Mouse (Mus musculus) midbrain, embryonic 10.5 days (tissue): ENCODE data around the gene Ackr3. TPM values are rescaled to one million over a fixed set of nuclear protein-coding genes. Genes with fewer than 3 reads are reported as not detected.

Source experiments
- DNase-seq: peaks from one replicate; pipeline ENCODE4 v3.0.0-alpha.2; 2017; ENCODE audit warnings: low spot score
- H3K27ac ChIP-seq: fragments of 300-500 bp; sonication (generic); replicated peaks from 2 replicates; pipeline ENCODE4 v1.5.1; 2016; ENCODE audit warnings: mild to moderate bottlenecking
- H3K27me3 ChIP-seq: fragments of 300-500 bp; sonication (generic); 2 replicates; pipeline ENCODE4 v1.6.1; 2016; ENCODE audit warnings: low read depth, mild to moderate bottlenecking; ENCODE audit not compliant: poor library complexity, severe bottlenecking
- H3K36me3 ChIP-seq: fragments of 300-500 bp; sonication (generic); 2 replicates; pipeline ENCODE4 v1.6.1; 2016; ENCODE audit warnings: mild to moderate bottlenecking, moderate library complexity
- H3K4me1 ChIP-seq: fragments of 300-500 bp; sonication (generic); 2 replicates; pipeline ENCODE4 v1.6.1; 2016
- H3K4me3 ChIP-seq: fragments of 300-500 bp; sonication (generic); 2 replicates; pipeline ENCODE4 v1.5.1; 2016; ENCODE audit warnings: mild to moderate bottlenecking, moderate library complexity
- H3K9me3 ChIP-seq: fragments of 300-500 bp; sonication (generic); replicated peaks from 2 replicates; pipeline ENCODE4 v1.6.1; 2016; ENCODE audit warnings: mild to moderate bottlenecking
- WGBS: fragments of 180-500 bp; shearing (Covaris S2); methylation state at CpG from one replicate; pipeline ENCODE4 v1.1.7; 2016; 5-methylcytosine and 5-hydroxymethylcytosine counted together
- polyA plus RNA-seq: library from polyadenylated mRNA; unstranded; fragments of >200 nt; fragmentation: Nextera tagmentation; extraction: Ambion mirVana; gene quantifications from 2 replicates; pipeline ENCODE4 v1.2.1, GENCODE M21; 2016

Gene Ackr3
- 26.3 and 30.9 TPM in 2 replicates for polyA plus RNA-seq

- H3K27ac ChIP-seq, result peak within 1 kb of the TSS; percentile 91
- H3K4me3 ChIP-seq, result peak within 1 kb of the TSS; percentile 70
- H3K27me3 ChIP-seq, result peaks cover 26% of the 10 kb centered on the region
- H3K36me3 ChIP-seq, result peaks cover 4% of the 10 kb centered on the region; the same call in 1 of the 2 replicates
- peaks cover 71% of the 10 kb centered on the region for H3K4me1 ChIP-seq
- WGBS, result under 1% methylated on average over 19 of the region's 19 CpGs
- H3K9me3 ChIP-seq, result no peaks in the 10 kb centered on the region
- peak; percentile 88 for DNase-seq
Observed at GRCm38 (mm10) chr1:90203783-90204690, at the start of gene Ackr3. Gene Ackr3, plus strand, starts transcription at chr1:90203980.

- peaks cover 30% of the 10 kb centered on the region for H3K4me1 ChIP-seq
- no peak overlapping the region for H3K4me3 ChIP-seq
- WGBS, result 80% methylated on average over 7 of the region's 7 CpGs
- no peaks in the 10 kb centered on the region for H3K9me3 ChIP-seq
- H3K27me3 ChIP-seq, result peaks cover 10% of the 10 kb centered on the region
- no peak for DNase-seq
- 0 out of 2 replicates have a peak overlapping the region, but pooled peaks have one; percentile 10 for H3K27ac ChIP-seq
- no peaks in the 10 kb centered on the region for H3K36me3 ChIP-seq
Observed at GRCm38 (mm10) chr1:90156589-90156988, 47.2 kb upstream of the Ackr3 start.

- peak; percentile 25 for DNase-seq
- no peaks in the 10 kb centered on the region for H3K9me3 ChIP-seq
- H3K4me3 ChIP-seq, result no peak overlapping the region
- H3K27me3 ChIP-seq, result no peaks in the 10 kb centered on the region; the same call in 1 of the 2 replicates
- no peaks in the 10 kb centered on the region for H3K36me3 ChIP-seq
- peak overlapping the region; percentile 49; the same call in 1 of the 2 replicates for H3K27ac ChIP-seq
- WGBS, result 39% methylated on average over 13 of the region's 13 CpGs
- peaks cover 28% of the 10 kb centered on the region for H3K4me1 ChIP-seq
Observed at GRCm38 (mm10) chr1:90159927-90160326, 43.9 kb upstream of the Ackr3 start.

- no peaks in the 10 kb centered on the region; the same call in 1 of the 2 replicates for H3K27me3 ChIP-seq
- no peaks in the 10 kb centered on the region for H3K9me3 ChIP-seq
- peaks cover 28% of the 10 kb centered on the region for H3K4me1 ChIP-seq
- H3K27ac ChIP-seq, result peak overlapping the region; percentile 18
- no peak overlapping the region for H3K4me3 ChIP-seq
- 91% methylated on average over 6 of the region's 6 CpGs for WGBS
- H3K36me3 ChIP-seq, result no peaks in the 10 kb centered on the region
- DNase-seq, result no peak
Observed at GRCm38 (mm10) chr1:90161623-90162022, 42.2 kb upstream of the Ackr3 start.

GRCm38 (mm10) chr1:90162379-90162857, 41.4 kb upstream of the Ackr3 start:
- Histone ChIP-seq H3K4me1 (peaks cover 28% of the 10 kb centered on the region), H3K27me3 (no peaks in the 10 kb centered on the region; the same call in 1 of the 2 replicates), H3K36me3 (no peaks in the 10 kb centered on the region), H3K27ac (peak overlapping the region; percentile 18), H3K4me3 (no peak overlapping the region), H3K9me3 (no peaks in the 10 kb centered on the region)
- no peak for DNase-seq
- 70% methylated on average over 13 of the region's 13 CpGs for WGBS

GRCm38 (mm10) chr1:90163161-90163560, 40.6 kb upstream of the Ackr3 start:
- Histone ChIP-seq H3K4me1 (peaks cover 28% of the 10 kb centered on the region), H3K36me3 (no peaks in the 10 kb centered on the region), H3K27me3 (no peaks in the 10 kb centered on the region; the same call in 1 of the 2 replicates), H3K4me3 (no peak overlapping the region), H3K27ac (peak overlapping the region; percentile 18; the same call in 1 of the 2 replicates), H3K9me3 (no peaks in the 10 kb centered on the region)
- WGBS, result 87% methylated on average over 7 of the region's 7 CpGs
- no peak for DNase-seq

GRCm38 (mm10) chr1:90164319-90164718, 39.5 kb upstream of the Ackr3 start:
- no peak overlapping the region for H3K4me3 ChIP-seq
- H3K27ac ChIP-seq, result peak overlapping the region; percentile 68
- no peaks in the 10 kb centered on the region for H3K9me3 ChIP-seq
- 33% methylated on average over 3 of the region's 3 CpGs for WGBS
- no peak for DNase-seq
- peaks cover 28% of the 10 kb centered on the region for H3K4me1 ChIP-seq
- H3K27me3 ChIP-seq, result no peaks in the 10 kb centered on the region; the same call in 1 of the 2 replicates
- no peaks in the 10 kb centered on the region for H3K36me3 ChIP-seq

- Histone ChIP-seq H3K27ac (no peak overlapping the region), H3K4me3 (no peak overlapping the region), H3K9me3 (no peaks in the 10 kb centered on the region; the same call in 1 of the 2 replicates), H3K4me1 (peaks cover 12% of the 10 kb centered on the region), H3K36me3 (no peaks in the 10 kb centered on the region), H3K27me3 (no peaks in the 10 kb centered on the region)
- WGBS, result 60% methylated on average over 8 of the region's 8 CpGs
- DNase-seq, result no peak
Observed at GRCm38 (mm10) chr1:90174338-90174737, 29.4 kb upstream of the Ackr3 start.

GRCm38 (mm10) chr1:90176223-90176622, 27.6 kb upstream of the Ackr3 start:
- 87% methylated on average over 7 of the region's 7 CpGs for WGBS
- Histone ChIP-seq H3K27me3 (no peaks in the 10 kb centered on the region), H3K9me3 (no peaks in the 10 kb centered on the region; the same call in 1 of the 2 replicates), H3K27ac (no peak overlapping the region), H3K4me3 (no peak overlapping the region), H3K36me3 (no peaks in the 10 kb centered on the region), H3K4me1 (peaks cover 12% of the 10 kb centered on the region)
- no peak for DNase-seq

- Histone ChIP-seq H3K27me3 (no peaks in the 10 kb centered on the region), H3K27ac (no peak overlapping the region), H3K9me3 (no peaks in the 10 kb centered on the region), H3K4me3 (no peak overlapping the region), H3K36me3 (no peaks in the 10 kb centered on the region), H3K4me1 (peaks cover 12% of the 10 kb centered on the region)
- DNase-seq, result no peak
Observed at GRCm38 (mm10) chr1:90177565-90177964, 26.2 kb upstream of the Ackr3 start.

GRCm38 (mm10) chr1:90177978-90178377, 25.8 kb upstream of the Ackr3 start:
- H3K27me3 ChIP-seq, result no peaks in the 10 kb centered on the region
- H3K4me3 ChIP-seq, result no peak overlapping the region
- WGBS, result 90% methylated on average over 5 of the region's 5 CpGs
- DNase-seq, result no peak
- H3K36me3 ChIP-seq, result no peaks in the 10 kb centered on the region
- H3K9me3 ChIP-seq, result no peaks in the 10 kb centered on the region
- H3K4me1 ChIP-seq, result peaks cover 12% of the 10 kb centered on the region
- no peak overlapping the region for H3K27ac ChIP-seq

- no peak for DNase-seq
- Histone ChIP-seq H3K27ac (no peak overlapping the region), H3K36me3 (no peaks in the 10 kb centered on the region), H3K9me3 (0 out of 2 replicates have a peak, but pooled peaks cover 1% of the 10 kb centered on the region), H3K27me3 (no peaks in the 10 kb centered on the region), H3K4me1 (peaks cover 6% of the 10 kb centered on the region; the same call in 1 of the 2 replicates), H3K4me3 (no peak overlapping the region)
- WGBS, result 79% methylated on average over 7 of the region's 7 CpGs
Observed at GRCm38 (mm10) chr1:90180479-90180878, 23.3 kb upstream of the Ackr3 start.
